Mouse (Mus musculus): ENCODE measurements around the gene Enthd1.

The Enthd1 gene

DNA sequence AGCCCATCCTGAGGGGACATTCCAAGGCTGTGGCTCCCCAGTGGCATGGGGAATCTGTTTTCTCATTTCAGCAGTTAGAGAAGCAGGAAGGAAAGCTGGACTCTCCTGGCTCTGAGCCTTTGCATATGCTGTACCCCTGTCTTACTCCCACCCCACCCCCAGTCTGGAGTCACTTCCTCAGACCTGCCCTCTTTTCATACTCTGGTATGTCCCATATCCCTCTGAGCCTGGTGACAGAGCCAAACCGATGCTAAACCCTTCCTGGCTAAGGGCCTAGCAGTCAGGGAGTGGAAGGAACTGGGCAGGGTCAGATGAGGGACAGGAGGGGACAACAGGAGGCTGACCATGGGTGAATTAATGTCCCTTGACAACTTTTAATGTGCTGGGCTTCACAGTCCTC is 157.1 kb downstream of the Enthd1 start:
- DNase-seq (ENCODE audit: low spot score in 2 of 2), result no peak
